Mouse (Mus musculus) heart, embryonic 13.5 days (tissue): ENCODE measurements around the gene Ttf1. TPM values are rescaled to one million over a fixed set of nuclear protein-coding genes. Genes with fewer than 3 reads are reported as not detected.
A peak's percentile ranks its signal among the peaks of the same experiment; 100 is the strongest.

Source experiments
- ATAC-seq: fragments of 200-750 bp; cut with Nextera tagmentation; 2 replicates; pipeline ENCODE4 v1.8.0; 2017; ENCODE audit warnings: moderate TSS enrichment; ENCODE audit not compliant: insufficient number of reproducible peaks, low FRiP score, low TSS enrichment; ENCODE audit errors: extremely low read depth
- H3K27ac ChIP-seq: fragments of 300-500 bp; sonication (generic); replicated peaks from 2 replicates; pipeline ENCODE4 v1.5.1; 2015; ENCODE audit warnings: moderate library complexity, mild to moderate bottlenecking, inconsistent platforms
- H3K27me3 ChIP-seq: fragments of 300-500 bp; sonication (generic); replicated peaks from 2 replicates; pipeline ENCODE4 v1.6.1; 2015; ENCODE audit warnings: mild to moderate bottlenecking, inconsistent platforms
- H3K36me3 ChIP-seq: fragments of 300-500 bp; sonication (generic); 2 replicates; pipeline ENCODE4 v1.6.1; 2015; ENCODE audit warnings: mild to moderate bottlenecking, inconsistent platforms
- H3K4me1 ChIP-seq: fragments of 300-500 bp; sonication (generic); 2 replicates; pipeline ENCODE4 v1.6.1; 2015; ENCODE audit warnings: inconsistent platforms
- H3K4me2 ChIP-seq: fragments of 300-500 bp; sonication (generic); 2 replicates; pipeline ENCODE4 v1.6.1; 2015; ENCODE audit warnings: inconsistent platforms, mild to moderate bottlenecking, moderate library complexity
- H3K4me3 ChIP-seq: fragments of 300-500 bp; sonication (generic); 2 replicates; pipeline ENCODE4 v1.5.1; 2015; ENCODE audit warnings: moderate library complexity, mild to moderate bottlenecking, inconsistent platforms
- H3K9ac ChIP-seq: fragments of 300-500 bp; sonication (generic); 2 replicates; pipeline ENCODE4 v1.6.1; 2015; ENCODE audit warnings: inconsistent platforms, mild to moderate bottlenecking, moderate library complexity
- H3K9me3 ChIP-seq: fragments of 300-500 bp; sonication (generic); 2 replicates; pipeline ENCODE4 v1.6.1; 2016; ENCODE audit warnings: inconsistent platforms
- WGBS: fragments of 180-500 bp; shearing (Covaris S2); methylation state at CpG from one replicate; pipeline ENCODE4 v1.1.7; 2015; ENCODE audit warnings: mixed read lengths; 5-methylcytosine and 5-hydroxymethylcytosine counted together
- polyA plus RNA-seq: library from polyadenylated mRNA; unstranded; fragments of >200 nt; fragmentation: Nextera tagmentation; extraction: Ambion mirVana; gene quantifications from 2 replicates; pipeline ENCODE4 v1.2.1, GENCODE M21; 2015

Ttf1 gene
- polyA plus RNA-seq, 1 experiment from 2014 or later = 5.0 TPM

DNA sequence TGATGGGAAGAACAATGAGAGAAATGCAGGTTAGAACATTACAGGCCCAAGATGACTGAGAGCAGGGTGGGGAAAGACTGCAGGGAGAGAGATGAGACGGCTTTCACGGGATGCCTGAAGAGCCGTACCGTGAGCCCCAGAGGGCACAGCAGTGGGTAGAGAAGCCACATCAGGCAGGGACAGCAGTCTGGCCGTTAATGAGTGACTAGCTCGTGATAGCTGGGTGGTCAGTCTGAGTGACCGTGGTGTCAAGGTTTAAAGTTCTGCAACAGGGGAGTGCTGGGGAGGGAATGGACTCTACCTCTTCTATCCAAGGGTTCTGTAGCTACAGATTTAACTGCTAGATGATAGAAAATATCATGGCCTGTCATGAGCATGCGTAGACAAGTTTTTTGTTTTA is 24.4 kb upstream of the Ttf1 start:
- Histone ChIP-seq H3K9ac (no peak overlapping the region), H3K4me1 (no peaks in the 10 kb centered on the region), H3K27ac (no peak overlapping the region), H3K4me3 (no peak overlapping the region), H3K4me2 (no peak overlapping the region), H3K36me3 (no peaks in the 10 kb centered on the region), H3K9me3 (no peaks in the 10 kb centered on the region), H3K27me3 (peaks cover 50% of the 10 kb centered on the region)
- no peak for ATAC-seq
- WGBS = 63% methylated on average over 8 of the region's 8 CpGs

DNA sequence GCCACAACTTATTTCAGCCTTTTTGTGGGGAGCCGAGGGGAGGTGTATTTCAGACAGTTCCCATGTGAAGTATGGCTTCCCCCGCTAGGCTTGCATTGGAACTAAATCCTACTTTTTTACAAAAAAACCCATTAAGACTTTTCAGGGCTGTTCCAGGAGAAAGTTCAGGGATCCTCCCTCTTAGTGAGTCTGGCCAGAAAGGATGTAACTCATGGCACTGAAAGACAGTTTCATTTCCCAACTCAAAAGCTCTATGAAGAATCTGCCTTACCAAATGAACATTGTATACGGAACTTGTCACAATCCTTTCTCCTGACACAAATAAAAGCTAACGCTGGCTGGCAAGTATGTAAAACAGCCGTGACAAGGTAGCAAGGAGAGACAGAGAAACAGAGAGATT is 20.3 kb upstream of the Ttf1 start:
- WGBS = 34% methylated on average over 5 of the region's 5 CpGs

DNA sequence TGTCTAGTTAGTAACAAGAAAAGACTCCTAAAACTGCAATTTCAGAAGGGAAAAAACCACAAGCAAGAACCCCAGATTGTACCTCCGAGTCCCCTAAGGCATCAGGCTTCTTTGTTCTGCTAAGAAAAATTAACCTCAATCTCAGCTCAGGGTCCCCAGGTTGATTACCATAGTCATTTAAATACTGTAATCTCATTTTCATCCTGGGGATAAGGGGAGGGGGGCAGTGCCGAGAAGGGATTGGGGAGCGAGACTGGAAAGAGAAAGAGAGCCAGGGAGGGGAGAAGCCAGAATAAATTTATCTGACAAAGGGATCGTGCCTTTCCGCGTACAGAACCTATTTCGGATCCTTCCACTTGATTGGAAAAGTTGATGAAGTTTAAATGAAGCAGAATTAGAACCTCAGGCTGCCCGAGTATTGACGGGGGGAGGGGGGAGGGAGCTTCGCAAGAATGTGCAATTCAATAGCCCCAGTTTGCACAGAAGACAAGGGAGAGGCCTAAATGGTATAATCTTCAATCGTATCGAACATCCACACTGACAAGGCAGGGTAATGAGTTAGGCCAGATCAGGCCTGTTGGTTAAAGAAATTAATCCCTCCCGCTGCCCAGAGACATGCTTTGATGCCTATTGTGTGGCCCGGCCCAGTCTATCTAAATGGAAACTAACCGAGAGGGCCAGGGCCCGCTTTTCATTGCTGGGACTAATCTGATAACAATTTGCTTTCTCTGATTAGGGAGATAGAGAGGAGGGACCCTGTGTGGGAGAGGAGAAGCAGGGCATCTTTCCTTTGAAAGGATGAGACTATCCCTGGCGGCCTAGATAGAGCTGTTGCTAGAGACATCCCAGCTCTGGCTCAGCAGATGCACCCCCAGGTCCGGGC is 19.2 kb upstream of the Ttf1 start:
- ATAC-seq = no peak
- Histone ChIP-seq H3K36me3 (no peaks in the 10 kb centered on the region), H3K4me1 (no peaks in the 10 kb centered on the region), H3K9me3 (no peaks in the 10 kb centered on the region), H3K27me3 (peaks cover 84% of the 10 kb centered on the region), H3K9ac (no peak overlapping the region), H3K4me2 (no peak overlapping the region), H3K4me3 (no peak overlapping the region), H3K27ac (no peak overlapping the region)
- 20% methylated on average over 18 of the region's 18 CpGs for WGBS

More for the DNA sequence above, 20.3 kb upstream of the Ttf1 start:
- Histone ChIP-seq H3K9me3 (no peaks in the 10 kb centered on the region), H3K27me3 (peaks cover 76% of the 10 kb centered on the region), H3K36me3 (no peaks in the 10 kb centered on the region), H3K4me1 (no peaks in the 10 kb centered on the region), H3K4me2 (no peak overlapping the region), H3K27ac (no peak overlapping the region), H3K4me3 (no peak overlapping the region), H3K9ac (no peak overlapping the region)
- no peak for ATAC-seq

DNA sequence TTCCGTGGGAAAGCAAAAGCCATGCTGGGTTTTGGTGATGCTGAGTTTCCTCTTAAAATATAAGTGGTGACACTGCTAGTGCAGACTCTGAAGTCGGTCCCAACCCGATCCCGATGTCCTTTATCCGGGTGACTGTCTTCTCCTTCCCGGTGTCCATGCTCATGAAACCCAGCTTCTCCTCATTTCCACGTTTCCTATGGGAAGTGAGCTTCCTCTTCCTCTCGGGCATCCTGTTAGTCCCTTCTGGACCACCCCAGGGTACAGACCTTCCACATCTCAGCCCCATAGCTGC is 18.6 kb upstream of the Ttf1 start:
- Histone ChIP-seq H3K9ac (no peak overlapping the region), H3K4me3 (no peak overlapping the region), H3K27ac (no peak overlapping the region), H3K27me3 (peaks cover 88% of the 10 kb centered on the region), H3K36me3 (no peaks in the 10 kb centered on the region), H3K4me2 (no peak overlapping the region), H3K4me1 (no peaks in the 10 kb centered on the region), H3K9me3 (no peaks in the 10 kb centered on the region)
- no peak for ATAC-seq
- 32% methylated on average over 8 of the region's 8 CpGs for WGBS

DNA sequence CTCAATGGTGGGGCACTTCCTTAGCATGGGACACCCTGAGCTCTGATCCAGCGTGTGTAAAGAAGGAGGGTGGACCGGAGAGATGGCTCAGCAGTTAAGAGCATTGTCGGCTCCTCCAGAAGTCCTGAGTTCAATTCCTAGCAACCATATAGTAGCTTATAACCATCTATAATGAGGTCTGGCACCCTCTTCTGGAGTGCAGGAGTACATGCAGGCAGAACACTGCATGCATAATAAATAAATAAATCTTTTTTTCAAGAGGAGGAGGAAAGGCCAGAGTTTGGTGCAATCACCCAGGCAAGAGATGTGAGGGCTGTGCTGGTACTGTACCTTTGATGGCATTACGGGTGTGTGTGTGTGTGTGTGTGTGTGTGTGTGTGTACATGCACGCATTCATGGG is 17.9 kb upstream of the Ttf1 start:
- H3K36me3 ChIP-seq = no peaks in the 10 kb centered on the region
- H3K9ac ChIP-seq = no peak overlapping the region
- no peak overlapping the region for H3K4me2 ChIP-seq
- no peaks in the 10 kb centered on the region for H3K4me1 ChIP-seq
- no peak overlapping the region for H3K4me3 ChIP-seq
- no peak for ATAC-seq
- H3K9me3 ChIP-seq = no peaks in the 10 kb centered on the region
- 87% methylated on average over 5 of the region's 5 CpGs for WGBS
- H3K27ac ChIP-seq = no peak overlapping the region
- peaks cover 83% of the 10 kb centered on the region for H3K27me3 ChIP-seq

DNA sequence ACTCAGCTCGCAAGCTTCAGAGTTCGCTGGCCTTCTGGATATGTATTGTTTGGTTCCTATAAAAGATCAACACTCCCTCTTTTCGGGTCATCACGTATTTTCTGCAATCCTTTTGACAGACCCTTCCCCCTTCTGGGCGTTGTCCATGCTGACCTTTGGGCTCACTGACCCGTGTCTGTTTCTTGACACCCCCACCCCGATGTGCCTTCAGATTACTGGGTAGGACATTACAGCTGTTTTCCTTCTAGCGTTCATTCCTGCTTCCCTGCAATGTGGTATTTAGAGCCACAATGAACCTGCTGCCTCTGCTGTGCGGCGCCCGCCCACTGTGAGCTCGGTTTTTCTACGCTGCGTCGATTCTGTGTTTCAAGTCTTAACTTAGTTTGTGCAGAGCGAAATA is 13.9 kb upstream of the Ttf1 start:
- no peak overlapping the region for H3K27ac ChIP-seq
- no peak overlapping the region for H3K4me3 ChIP-seq
- ATAC-seq = no peak
- no peaks in the 10 kb centered on the region for H3K4me1 ChIP-seq
- no peaks in the 10 kb centered on the region for H3K9me3 ChIP-seq
- no peak overlapping the region for H3K4me2 ChIP-seq
- no peaks in the 10 kb centered on the region for H3K36me3 ChIP-seq
- WGBS = 64% methylated on average over 16 of the region's 16 CpGs
- no peak overlapping the region for H3K9ac ChIP-seq
- H3K27me3 ChIP-seq = peaks cover 63% of the 10 kb centered on the region

DNA sequence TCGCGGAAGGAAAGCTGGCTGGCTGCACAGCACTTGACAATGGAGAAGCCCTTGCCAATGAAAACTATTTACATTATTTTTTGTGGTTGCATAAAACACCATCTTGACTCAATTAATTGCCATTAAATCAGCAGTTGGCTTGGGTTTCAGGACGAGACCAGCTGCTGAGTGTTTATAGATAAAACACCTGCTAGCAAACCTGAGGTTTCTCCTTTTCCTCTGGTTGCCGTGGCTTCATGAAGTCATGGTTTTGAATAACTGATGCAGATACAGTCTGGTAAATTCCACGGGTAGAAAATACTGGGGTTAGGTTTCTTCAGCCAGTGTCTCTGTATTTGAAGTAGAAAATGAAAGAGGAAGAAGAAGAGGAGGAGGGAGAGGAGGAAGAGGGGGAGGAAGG is 8.1 kb upstream of the Ttf1 start:
- H3K4me2 ChIP-seq = no peak overlapping the region
- no peak for ATAC-seq
- H3K9me3 ChIP-seq = no peaks in the 10 kb centered on the region
- peaks cover 33% of the 10 kb centered on the region for H3K27me3 ChIP-seq
- peaks cover 8% of the 10 kb centered on the region for H3K4me1 ChIP-seq
- no peak overlapping the region for H3K27ac ChIP-seq
- H3K9ac ChIP-seq = no peak overlapping the region
- no peak overlapping the region for H3K4me3 ChIP-seq
- H3K36me3 ChIP-seq = no peaks in the 10 kb centered on the region
- WGBS = 58% methylated on average over 5 of the region's 5 CpGs

DNA sequence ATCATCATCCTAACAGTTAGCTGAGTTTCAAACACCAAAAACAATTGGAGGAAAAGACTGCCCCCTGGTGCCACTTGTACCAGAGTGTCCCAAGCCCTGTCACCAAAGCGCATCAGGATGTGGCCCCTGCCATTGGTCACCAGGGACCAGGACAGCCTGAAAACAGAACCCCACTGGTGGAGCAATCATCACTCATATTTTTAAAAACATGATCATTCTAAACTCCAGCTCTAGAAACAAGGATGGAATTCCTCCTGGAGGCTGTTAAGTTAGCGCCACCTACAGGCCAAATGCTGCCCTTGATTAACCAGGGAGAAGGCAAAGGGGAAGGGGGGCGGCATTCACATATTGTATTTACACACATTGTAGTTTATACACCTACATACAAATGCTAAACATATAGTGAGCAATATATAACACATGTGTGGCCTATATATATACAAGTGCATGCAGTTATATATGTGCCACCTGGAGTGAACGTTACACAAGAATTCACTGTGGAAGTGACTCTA is 7.1 kb upstream of the Ttf1 start:
- no peak overlapping the region for H3K4me3 ChIP-seq
- 31% methylated on average over 4 of the region's 4 CpGs for WGBS
- no peak overlapping the region for H3K27ac ChIP-seq
- H3K4me1 ChIP-seq = peaks cover 8% of the 10 kb centered on the region
- H3K9ac ChIP-seq = no peak overlapping the region
- no peaks in the 10 kb centered on the region for H3K36me3 ChIP-seq
- no peak overlapping the region for H3K4me2 ChIP-seq
- ATAC-seq = no peak
- H3K9me3 ChIP-seq = no peaks in the 10 kb centered on the region
- H3K27me3 ChIP-seq = peaks cover 41% of the 10 kb centered on the region

DNA sequence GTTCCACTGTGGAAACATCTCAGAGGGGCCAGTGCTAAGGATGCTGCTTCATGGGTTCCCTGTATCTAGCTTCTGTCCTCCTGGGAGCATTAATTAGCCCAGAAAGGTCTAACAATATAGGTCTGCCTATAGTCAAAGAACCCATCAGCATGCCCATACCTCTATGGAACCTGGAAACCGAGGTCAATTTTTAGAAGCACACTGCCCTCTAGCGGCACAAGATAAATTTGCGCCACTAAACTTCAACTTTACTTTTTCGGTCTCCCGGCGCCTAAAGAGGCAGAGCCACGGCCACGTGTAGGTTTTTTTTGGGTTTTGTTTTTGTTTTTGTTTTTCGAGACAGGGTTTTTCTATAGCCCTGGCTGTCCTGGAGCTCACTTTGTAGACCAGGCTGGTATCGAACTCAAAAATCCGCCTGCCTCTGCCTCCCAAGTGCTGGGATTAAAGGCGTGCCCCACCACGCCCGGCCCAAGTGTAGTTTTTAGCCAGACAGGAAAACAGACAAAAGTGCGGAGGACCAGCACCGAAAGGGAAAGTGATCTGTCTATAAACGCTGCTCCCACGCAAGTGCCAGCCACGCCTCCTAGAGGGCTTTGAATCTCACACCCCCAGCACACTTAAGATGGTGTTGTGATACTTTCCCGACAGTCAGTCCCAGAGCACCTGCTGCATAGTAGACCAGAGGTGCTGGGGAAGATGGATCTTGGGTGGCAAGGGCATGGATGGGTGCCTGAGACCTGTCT is 6.1 kb upstream of the Ttf1 start:
- ATAC-seq = no peak
- peaks cover 45% of the 10 kb centered on the region for H3K27me3 ChIP-seq
- peak overlapping the region; percentile 83 for H3K9ac ChIP-seq
- 3% methylated on average over 20 of the region's 20 CpGs for WGBS
- peak overlapping the region; percentile 62 for H3K4me3 ChIP-seq
- peaks cover 8% of the 10 kb centered on the region for H3K4me1 ChIP-seq
- no peak overlapping the region for H3K27ac ChIP-seq
- H3K36me3 ChIP-seq = no peaks in the 10 kb centered on the region
- peak overlapping the region; percentile 81 for H3K4me2 ChIP-seq
- no peaks in the 10 kb centered on the region for H3K9me3 ChIP-seq

DNA sequence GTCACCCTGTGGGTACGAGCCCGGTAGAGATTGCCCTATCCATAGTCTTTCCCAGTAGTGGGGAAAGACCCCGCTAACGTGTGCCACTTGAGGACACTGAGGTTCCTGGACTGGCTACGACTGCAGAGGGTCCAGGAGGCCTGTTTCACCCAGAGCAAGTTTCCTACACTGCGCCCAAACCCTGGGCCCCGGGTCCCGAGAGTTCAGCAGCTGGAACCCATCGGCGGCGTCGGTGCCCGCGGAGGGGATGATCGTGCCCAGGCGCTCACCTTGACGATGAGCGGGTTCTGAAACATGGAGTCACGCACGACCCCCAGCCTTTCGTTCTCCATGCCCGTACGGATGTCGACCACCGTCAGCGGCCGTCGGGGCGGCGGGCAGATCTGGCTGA is 5.5 kb upstream of the Ttf1 start:
- Histone ChIP-seq H3K27ac (no peak overlapping the region), H3K27me3 (peaks cover 42% of the 10 kb centered on the region), H3K4me1 (peaks cover 8% of the 10 kb centered on the region), H3K9ac (peak overlapping the region; percentile 83), H3K4me3 (peak overlapping the region; percentile 62), H3K36me3 (no peaks in the 10 kb centered on the region), H3K9me3 (no peaks in the 10 kb centered on the region), H3K4me2 (peak overlapping the region; percentile 81)
- WGBS = 1% methylated on average over 30 of the region's 30 CpGs
- ATAC-seq = no peak

DNA sequence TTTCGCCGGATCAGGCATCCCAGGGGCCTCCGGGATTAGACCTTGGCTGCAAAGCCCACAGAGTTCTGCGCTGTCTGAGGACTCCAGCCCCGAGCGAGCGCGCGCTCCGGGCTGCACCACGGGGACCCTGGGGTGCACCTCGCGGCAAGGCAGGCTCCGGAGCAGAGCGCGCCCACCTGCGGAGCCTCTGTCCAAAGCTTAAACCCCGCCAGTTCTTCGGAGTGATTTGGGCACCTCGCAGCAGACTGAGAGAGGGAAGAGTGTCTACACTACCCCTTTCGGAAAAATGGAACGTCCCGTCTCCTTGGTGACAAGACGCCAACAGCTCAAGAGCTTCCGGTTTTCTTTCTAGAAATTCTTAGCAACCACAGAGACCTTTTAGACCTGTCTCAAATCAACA is 5.1 kb upstream of the Ttf1 start, which contains the start of gene Cfap77:
Gene Cfap77 (minus strand): TSS at position 76 of the 400 bp plus-strand sequence.
- no peak for ATAC-seq
- Histone ChIP-seq H3K4me1 (peaks cover 8% of the 10 kb centered on the region), H3K9ac (peak within 1 kb of the TSS; percentile 83), H3K9me3 (no peaks in the 10 kb centered on the region), H3K27ac (no peak within 1 kb of the TSS), H3K4me2 (peak within 1 kb of the TSS; percentile 81), H3K27me3 (peaks cover 42% of the 10 kb centered on the region), H3K4me3 (peak within 1 kb of the TSS; percentile 62), H3K36me3 (no peaks in the 10 kb centered on the region)
- WGBS = under 1% methylated on average over 25 of the region's 25 CpGs
